Mouse (Mus musculus) G1E (cell line): ENCODE measurements around the gene Ankrd55. TPM values are rescaled to one million over a fixed set of nuclear protein-coding genes. Genes with fewer than 3 reads are reported as not detected.

Experiments
- ATAC-seq: 2 replicates; pipeline ENCODE4 v1.8.0; 2016; ENCODE audit warnings: mild to moderate bottlenecking; ENCODE audit not compliant: insufficient number of reproducible peaks, poor library complexity, low FRiP score, severe bottlenecking; ENCODE audit errors: extremely low read depth
- DNase-seq: peaks from one replicate; pipeline ENCODE4 v3.0.0; 2012; ENCODE audit warnings: low spot score
- H3K27me3 ChIP-seq: 2 replicates; pipeline ENCODE4 v1.6.1; 2012; ENCODE audit warnings: mild to moderate bottlenecking, low read length, inconsistent platforms; ENCODE audit not compliant: insufficient read depth
- H3K36me3 ChIP-seq: replicated peaks from 2 replicates; pipeline ENCODE3; 2012; ENCODE audit warnings: mild to moderate bottlenecking, inconsistent platforms
- H3K4me1 ChIP-seq: 2 replicates; pipeline ENCODE4 v1.6.1; 2012; ENCODE audit warnings: low read depth, low read length, inconsistent platforms, mixed read lengths; ENCODE audit not compliant: insufficient read depth
- H3K4me3 ChIP-seq: 2 replicates; pipeline ENCODE4 v1.5.1; 2012; ENCODE audit warnings: low read depth, mild to moderate bottlenecking, inconsistent platforms, low read length, moderate library complexity, mixed read lengths
- H3K9me3 ChIP-seq: replicated peaks from 2 replicates; pipeline ENCODE4 v1.6.1; 2012; ENCODE audit warnings: inconsistent platforms
- CTCF ChIP-seq: IDR thresholded peaks from 2 replicates; pipeline ENCODE4 v1.5.1; 2012; ENCODE audit warnings: low read depth, low read length, inconsistent platforms, mixed read lengths
- GATA1 ChIP-seq: IDR thresholded peaks from 2 replicates; pipeline ENCODE4 v1.6.1; 2012; ENCODE audit warnings: borderline replicate concordance, low read length, inconsistent platforms, mixed read lengths
- GATA2 ChIP-seq: IDR thresholded peaks from 2 replicates; pipeline ENCODE4 v1.6.1; 2012; ENCODE audit warnings: low read depth, low read length, inconsistent platforms, borderline replicate concordance
- POLR2AphosphoS5 ChIP-seq: IDR thresholded peaks from 2 replicates; pipeline ENCODE4 v1.6.1; 2012; ENCODE audit warnings: low read depth, low read length, inconsistent platforms; ENCODE audit not compliant: insufficient replicate concordance
- TAL1 ChIP-seq: conservative IDR thresholded peaks from 2 replicates; pipeline ENCODE4 v1.6.1; 2012; ENCODE audit warnings: low read depth, low read length, inconsistent platforms, mixed read lengths
- polyA plus RNA-seq: library from polyadenylated mRNA; stranded (reverse); fragments of >175 nt; gene quantifications from 2 replicates; pipeline ENCODE4 v1.2.3, GENCODE M21; 2012
- total RNA-seq, 2 experiments: library from RNA; stranded (forward) in 1 of 2; stranded (reverse) in 1 of 2; fragments of 200-1000 nt in 1 of 2; fragments of >200 nt in 1 of 2; fragmentation: Nextera tagmentation in 1 of 2; gene quantifications; 2 replicates each; pipeline ENCODE4 v1.2.3; 2014 to 2017

Ankrd55 gene
- total and polyA plus RNA-seq, 3 experiments, result 0.11 TPM; not detected in 2

DNA sequence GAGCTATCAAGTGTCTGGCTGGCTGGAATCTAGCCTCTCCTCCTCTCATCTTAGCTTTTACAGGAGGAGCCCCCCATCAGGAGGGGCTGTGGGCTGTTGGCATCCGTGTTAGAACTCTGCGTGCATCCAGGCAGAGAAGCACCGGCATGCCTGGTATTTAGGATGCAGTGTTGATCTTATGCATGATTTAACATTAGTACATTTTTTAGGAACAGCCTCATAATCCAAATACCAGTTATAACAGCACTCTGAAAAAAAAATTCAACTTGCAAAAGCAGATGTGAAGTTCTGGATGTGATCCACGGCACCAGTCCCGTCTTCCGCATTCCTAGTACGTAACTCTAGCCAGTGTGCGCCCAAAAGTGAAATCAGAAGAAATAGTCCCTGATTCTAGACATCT lies 52.0 kb downstream of the Ankrd55 start:
- no peaks in the 10 kb centered on the region for H3K4me1 ChIP-seq
- H3K4me3 ChIP-seq, result no peak overlapping the region
- H3K27me3 ChIP-seq, result no peaks in the 10 kb centered on the region
- no peaks in the 10 kb centered on the region for H3K36me3 ChIP-seq
- no peak for DNase-seq
- no peak for TF ChIP-seq CTCF
- no peak for TF ChIP-seq TAL1
- no peak for TF ChIP-seq GATA2
- TF ChIP-seq GATA1, result no peak
- no peak for TF ChIP-seq POLR2AphosphoS5
- H3K9me3 ChIP-seq, result no peaks in the 10 kb centered on the region
- ATAC-seq, result no peak

DNA sequence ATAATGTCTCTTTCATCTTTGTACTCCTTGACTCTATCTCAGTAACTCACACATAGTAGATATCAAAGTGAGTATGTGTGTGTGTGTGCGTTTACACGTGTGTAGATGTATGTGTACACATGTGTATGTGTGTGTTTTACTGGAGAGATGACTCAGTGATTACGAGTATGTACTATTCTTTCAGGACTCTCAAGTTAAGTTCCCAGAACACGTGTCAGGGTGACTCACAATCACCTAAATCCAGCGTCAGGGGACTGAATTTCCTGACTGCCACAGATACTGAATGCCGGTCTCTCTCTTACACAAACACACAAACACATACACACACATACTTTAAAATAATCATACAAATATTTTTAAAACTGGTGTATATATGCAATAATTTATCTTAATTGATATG lies 52.5 kb downstream of the Ankrd55 start:
- DNase-seq, result no peak
- H3K4me3 ChIP-seq, result no peak overlapping the region
- no peak for TF ChIP-seq TAL1
- TF ChIP-seq GATA1, result no peak
- TF ChIP-seq POLR2AphosphoS5, result no peak
- no peak for TF ChIP-seq CTCF
- no peaks in the 10 kb centered on the region for H3K4me1 ChIP-seq
- no peak for ATAC-seq
- H3K36me3 ChIP-seq, result no peaks in the 10 kb centered on the region
- H3K27me3 ChIP-seq, result no peaks in the 10 kb centered on the region
- no peaks in the 10 kb centered on the region for H3K9me3 ChIP-seq

DNA sequence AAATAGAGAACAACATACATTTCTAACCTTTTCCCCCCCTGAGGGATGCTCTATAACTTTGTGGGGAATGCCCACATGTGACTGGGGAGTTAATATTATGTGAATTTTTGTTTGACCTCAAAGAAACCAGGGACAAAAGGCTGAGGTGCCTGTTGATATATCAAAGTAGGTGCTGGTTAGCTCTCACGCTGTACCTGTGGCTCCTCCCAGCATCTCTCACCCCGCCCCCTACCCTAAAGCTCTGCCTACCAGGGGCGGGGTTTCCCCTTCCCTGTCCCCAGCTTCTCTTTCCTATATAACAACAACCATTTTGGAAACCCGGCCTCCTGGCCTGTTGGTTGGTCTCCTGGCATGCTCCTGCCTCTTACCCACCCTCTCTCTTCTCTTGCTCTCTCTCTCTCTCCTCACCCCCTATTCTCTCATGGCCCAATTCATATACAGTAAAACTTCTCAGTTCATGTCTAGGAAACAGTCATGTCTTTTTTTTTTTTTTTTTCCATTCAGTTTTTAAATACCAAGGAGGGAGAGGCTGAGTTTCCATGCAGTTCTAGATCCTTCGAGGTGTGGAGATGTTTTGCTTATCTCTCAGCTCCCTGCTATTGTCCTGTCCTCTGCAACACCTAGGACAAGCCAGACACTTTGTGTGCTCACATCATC lies 54.8 kb downstream of the Ankrd55 start:
- no peak for DNase-seq
- Histone ChIP-seq H3K9me3 (no peaks in the 10 kb centered on the region), H3K4me1 (no peaks in the 10 kb centered on the region), H3K4me3 (no peak overlapping the region), H3K36me3 (no peaks in the 10 kb centered on the region), H3K27me3 (no peaks in the 10 kb centered on the region; the same call in 1 of the 2 replicates)
- ATAC-seq, result no peak
- TF ChIP-seq CTCF (no peak), GATA1 (no peak), POLR2AphosphoS5 (no peak), TAL1 (no peak), GATA2 (no peak)

DNA sequence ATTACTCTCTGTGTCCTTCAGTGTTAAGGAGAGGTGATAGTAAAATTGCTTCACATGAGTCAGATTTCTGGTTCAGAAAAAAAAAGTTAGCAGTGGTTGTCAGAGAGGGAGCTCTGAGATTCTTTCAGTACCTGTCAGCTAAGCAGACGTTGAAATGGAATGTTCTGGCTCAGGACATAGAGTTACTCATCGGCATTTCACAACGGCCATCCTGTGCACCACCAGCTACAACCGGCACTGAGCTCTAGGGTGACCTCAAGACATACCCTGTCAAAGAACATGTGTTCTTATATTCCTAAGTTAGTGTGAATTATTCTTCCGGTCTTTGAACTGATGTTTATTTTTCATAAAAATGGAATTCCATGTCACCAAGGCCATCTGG lies 55.4 kb downstream of the Ankrd55 start:
- Histone ChIP-seq H3K27me3 (peaks cover under 1% of the 10 kb centered on the region; the same call in 1 of the 2 replicates), H3K4me3 (no peak overlapping the region), H3K4me1 (no peaks in the 10 kb centered on the region), H3K9me3 (no peaks in the 10 kb centered on the region), H3K36me3 (no peaks in the 10 kb centered on the region)
- TF ChIP-seq GATA1, result no peak
- TF ChIP-seq TAL1, result no peak
- no peak for TF ChIP-seq CTCF
- no peak for TF ChIP-seq GATA2
- no peak for TF ChIP-seq POLR2AphosphoS5
- DNase-seq, result no peak
- ATAC-seq, result no peak

DNA sequence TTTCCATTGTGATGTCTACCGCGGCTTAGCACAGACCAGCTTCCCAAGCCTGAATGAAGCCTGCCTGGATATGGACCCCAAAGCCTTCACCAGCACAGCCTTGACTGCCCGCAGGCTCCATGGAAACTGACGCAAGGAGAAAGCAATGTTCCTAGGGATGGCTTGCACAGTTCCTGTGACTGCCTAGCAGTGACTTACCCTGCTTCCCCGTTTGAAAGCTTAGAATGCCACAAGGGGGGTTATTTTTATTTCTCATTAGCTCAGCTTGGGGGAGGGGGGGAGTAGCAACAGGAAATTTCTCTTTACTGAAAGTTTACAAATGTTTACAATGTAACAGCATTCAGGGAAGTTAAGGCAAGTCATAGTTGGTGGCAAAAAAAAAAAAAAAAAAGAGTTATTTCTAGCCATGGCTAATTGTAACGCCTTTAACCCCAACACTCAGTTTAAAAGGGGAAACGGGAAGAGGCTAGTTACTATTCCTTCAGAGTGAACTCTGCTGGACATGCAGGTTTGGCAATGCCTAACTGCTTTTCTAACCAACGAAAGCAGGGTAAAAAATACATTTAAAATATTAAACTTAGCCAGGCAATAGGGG lies 56.1 kb downstream of the Ankrd55 start:
- ATAC-seq, result no peak
- H3K4me3 ChIP-seq, result no peak overlapping the region
- peaks cover 2% of the 10 kb centered on the region; the same call in 1 of the 2 replicates for H3K27me3 ChIP-seq
- no peaks in the 10 kb centered on the region for H3K4me1 ChIP-seq
- H3K36me3 ChIP-seq, result no peaks in the 10 kb centered on the region
- DNase-seq, result no peak
- TF ChIP-seq POLR2AphosphoS5 (no peak), GATA1 (no peak), TAL1 (no peak), GATA2 (no peak), CTCF (no peak)
- H3K9me3 ChIP-seq, result no peaks in the 10 kb centered on the region

DNA sequence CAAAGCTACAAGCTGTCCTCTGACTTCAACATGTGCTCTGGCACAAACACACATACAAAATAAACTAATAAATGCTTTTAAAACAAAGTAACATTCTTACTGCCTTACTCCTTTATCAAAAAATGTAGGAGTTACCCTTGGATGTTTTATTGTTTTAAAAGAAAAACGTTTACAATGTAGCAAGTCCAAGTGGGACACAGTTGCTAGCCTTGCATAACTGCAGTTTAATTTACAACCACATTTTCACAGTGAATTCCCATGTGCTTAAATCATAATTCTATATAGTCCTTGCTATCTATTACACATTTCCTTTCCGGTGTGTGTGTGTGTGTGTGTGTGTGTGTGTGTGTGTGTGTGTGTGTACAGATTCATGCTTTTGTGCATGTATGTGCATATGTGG lies 57.3 kb downstream of the Ankrd55 start:
- DNase-seq, result no peak
- TF ChIP-seq CTCF (no peak), GATA2 (no peak), GATA1 (no peak), POLR2AphosphoS5 (no peak), TAL1 (no peak)
- Histone ChIP-seq H3K9me3 (no peaks in the 10 kb centered on the region), H3K36me3 (no peaks in the 10 kb centered on the region), H3K4me1 (no peaks in the 10 kb centered on the region), H3K27me3 (peaks cover 2% of the 10 kb centered on the region; the same call in 1 of the 2 replicates), H3K4me3 (no peak overlapping the region)
- no peak for ATAC-seq

DNA sequence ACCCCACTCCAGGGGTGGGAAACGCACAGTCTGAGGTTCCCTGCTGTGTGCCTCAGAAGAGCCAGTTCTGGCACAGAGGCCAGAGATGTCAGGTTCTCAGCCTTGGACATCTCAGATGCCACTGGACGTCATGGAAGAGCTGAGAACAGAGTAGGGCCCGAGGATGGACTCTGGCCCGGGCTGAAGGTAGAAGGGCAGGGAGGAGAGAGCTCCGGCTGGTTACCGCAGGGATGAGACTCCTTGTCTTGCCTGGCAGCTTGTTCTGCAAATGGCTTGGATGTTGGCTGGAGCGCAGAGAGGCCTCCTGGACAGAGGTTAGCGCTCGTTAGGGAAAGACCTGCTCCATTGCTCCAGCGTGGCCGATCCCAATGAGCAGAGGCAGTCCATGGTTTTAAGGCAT lies 57.8 kb downstream of the Ankrd55 start:
- Histone ChIP-seq H3K36me3 (no peaks in the 10 kb centered on the region), H3K9me3 (no peaks in the 10 kb centered on the region), H3K27me3 (peaks cover 2% of the 10 kb centered on the region; the same call in 1 of the 2 replicates), H3K4me3 (no peak overlapping the region), H3K4me1 (no peaks in the 10 kb centered on the region)
- DNase-seq (no peak), ATAC-seq (no peak)
- no peak for TF ChIP-seq GATA2
- no peak for TF ChIP-seq TAL1
- no peak for TF ChIP-seq CTCF
- no peak for TF ChIP-seq GATA1
- no peak for TF ChIP-seq POLR2AphosphoS5
